Mouse (Mus musculus) stomach, embryonic 16.5 days (tissue): ENCODE results near the gene Lrrc20. TPM values are rescaled to one million over a fixed set of nuclear protein-coding genes. Genes with fewer than 3 reads are reported as not detected.

Source experiments
- ATAC-seq: fragments of 200-750 bp; cut with Nextera tagmentation; 2 replicates; pipeline ENCODE4 v1.8.0; 2017; ENCODE audit warnings: moderate number of reproducible peaks, moderate TSS enrichment; ENCODE audit not compliant: insufficient read depth, low FRiP score
- H3K27ac ChIP-seq: fragments of 300-500 bp; sonication (generic); 2 replicates; pipeline ENCODE4 v1.5.1; 2014; ENCODE audit warnings: low read length
- H3K27me3 ChIP-seq: fragments of 300-500 bp; sonication (generic); 2 replicates; pipeline ENCODE4 v1.6.1; 2014; ENCODE audit warnings: low read length, control low read depth, mixed read lengths; ENCODE audit not compliant: control insufficient read depth, insufficient read depth
- H3K36me3 ChIP-seq: fragments of 300-500 bp; sonication (generic); 2 replicates; pipeline ENCODE4 v1.6.1; 2014; ENCODE audit warnings: low read length; ENCODE audit not compliant: control insufficient read depth, insufficient read depth
- H3K4me1 ChIP-seq: fragments of 300-500 bp; sonication (generic); 2 replicates; pipeline ENCODE4 v1.6.1; 2014; ENCODE audit warnings: low read length, control low read depth, mixed read lengths; ENCODE audit not compliant: control insufficient read depth, insufficient read depth
- H3K4me2 ChIP-seq: fragments of 300-500 bp; sonication (generic); 2 replicates; pipeline ENCODE4 v1.6.1; 2014; ENCODE audit warnings: low read depth, low read length, mixed read lengths
- H3K4me3 ChIP-seq: fragments of 300-500 bp; sonication (generic); replicated peaks from 2 replicates; pipeline ENCODE4 v1.5.1; 2014; ENCODE audit warnings: mild to moderate bottlenecking, low read length
- H3K9ac ChIP-seq: fragments of 300-500 bp; sonication (generic); 2 replicates; pipeline ENCODE4 v1.6.1; 2014; ENCODE audit warnings: low read length
- H3K9me3 ChIP-seq: fragments of 300-500 bp; sonication (generic); replicated peaks from 2 replicates; pipeline ENCODE4 v1.6.1; 2016; ENCODE audit warnings: low read length, control low read depth; ENCODE audit not compliant: control insufficient read depth
- WGBS: fragments of 180-500 bp; shearing (Covaris S2); extraction: QIAGEN DNeasy Blood & Tissue Kit; methylation state at CpG from one replicate; pipeline ENCODE4 v1.1.7; 2014; 5-methylcytosine and 5-hydroxymethylcytosine counted together
- polyA plus RNA-seq: library from polyadenylated mRNA; unstranded; fragments of >200 nt; fragmentation: Nextera tagmentation; extraction: Ambion mirVana; gene quantifications from 2 replicates; pipeline ENCODE4 v1.2.1, GENCODE M21; 2015

Lrrc20 gene
- polyA plus RNA-seq, 1 experiment from 2014 or later, result 5.6 TPM

DNA sequence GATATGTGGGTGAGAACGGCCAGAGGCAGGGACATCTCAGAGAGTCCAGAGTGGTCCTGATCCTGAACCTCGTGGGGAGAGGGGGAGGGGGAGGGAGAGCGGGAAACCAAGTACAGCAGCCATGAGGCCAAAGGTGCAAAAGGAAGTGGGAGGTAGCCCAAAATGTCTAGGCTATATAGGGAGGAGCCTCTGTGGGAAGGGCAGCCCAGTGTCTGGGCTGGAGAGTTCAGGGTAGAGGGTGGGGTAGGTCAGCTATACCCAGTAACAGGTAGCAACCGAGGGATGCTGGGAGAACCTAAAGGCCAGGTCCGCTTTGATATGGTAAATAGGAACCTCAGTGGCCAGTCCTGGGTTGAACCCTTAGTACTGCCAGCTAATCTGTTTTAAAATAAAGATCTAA lies 149.2 kb downstream of the Lrrc20 start:
- Histone ChIP-seq H3K36me3 (no peaks in the 10 kb centered on the region), H3K9ac (no peak overlapping the region), H3K27me3 (peaks cover 21% of the 10 kb centered on the region), H3K4me1 (peaks cover 10% of the 10 kb centered on the region; the same call in 1 of the 2 replicates), H3K9me3 (no peaks in the 10 kb centered on the region), H3K27ac (no peak overlapping the region), H3K4me3 (no peak overlapping the region), H3K4me2 (no peak overlapping the region)
- 26% methylated on average over 5 of the region's 5 CpGs for WGBS
- no peak for ATAC-seq

DNA sequence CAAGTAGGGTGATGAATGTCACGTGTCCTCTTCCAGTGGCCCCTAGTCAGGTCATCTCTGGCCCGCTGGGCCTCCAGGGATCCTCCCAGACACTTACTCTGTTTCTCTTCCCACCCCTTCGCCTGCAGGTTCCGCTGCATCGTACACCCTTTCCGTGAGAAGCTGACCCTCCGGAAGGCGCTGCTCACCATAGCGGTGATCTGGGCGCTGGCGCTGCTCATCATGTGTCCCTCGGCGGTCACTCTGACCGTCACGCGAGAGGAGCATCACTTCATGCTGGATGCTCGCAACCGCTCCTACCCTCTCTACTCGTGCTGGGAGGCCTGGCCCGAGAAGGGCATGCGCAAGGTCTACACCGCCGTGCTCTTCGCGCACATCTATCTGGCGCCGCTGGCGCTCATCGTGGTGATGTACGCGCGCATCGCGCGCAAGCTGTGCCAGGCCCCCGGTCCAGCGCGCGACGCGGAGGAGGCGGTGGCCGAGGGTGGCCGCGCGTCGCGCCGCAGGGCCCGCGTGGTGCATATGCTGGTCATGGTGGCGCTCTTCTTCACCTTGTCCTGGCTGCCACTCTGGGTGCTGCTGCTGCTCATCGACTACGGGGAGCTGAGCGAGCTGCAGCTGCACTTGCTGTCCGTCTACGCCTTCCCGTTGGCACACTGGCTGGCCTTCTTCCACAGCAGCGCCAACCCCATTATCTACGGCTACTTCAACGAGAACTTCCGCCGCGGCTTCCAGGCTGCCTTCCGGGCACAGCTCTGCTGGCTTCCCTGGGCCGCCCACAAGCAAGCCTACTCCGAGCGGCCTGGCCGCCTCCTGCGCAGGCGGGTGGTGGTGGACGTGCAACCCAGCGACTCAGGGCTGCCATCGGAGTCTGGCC lies 150.0 kb downstream of the Lrrc20 start:
- Histone ChIP-seq H3K9me3 (no peaks in the 10 kb centered on the region), H3K9ac (peak overlapping the region; percentile 55), H3K4me1 (peaks cover 10% of the 10 kb centered on the region; the same call in 1 of the 2 replicates), H3K4me3 (peak overlapping the region; percentile 43), H3K27me3 (peaks cover 21% of the 10 kb centered on the region), H3K27ac (no peak overlapping the region), H3K36me3 (no peaks in the 10 kb centered on the region), H3K4me2 (peak overlapping the region; percentile 72)
- no peak for ATAC-seq
- WGBS, result 4% methylated on average over 74 of the region's 74 CpGs

DNA sequence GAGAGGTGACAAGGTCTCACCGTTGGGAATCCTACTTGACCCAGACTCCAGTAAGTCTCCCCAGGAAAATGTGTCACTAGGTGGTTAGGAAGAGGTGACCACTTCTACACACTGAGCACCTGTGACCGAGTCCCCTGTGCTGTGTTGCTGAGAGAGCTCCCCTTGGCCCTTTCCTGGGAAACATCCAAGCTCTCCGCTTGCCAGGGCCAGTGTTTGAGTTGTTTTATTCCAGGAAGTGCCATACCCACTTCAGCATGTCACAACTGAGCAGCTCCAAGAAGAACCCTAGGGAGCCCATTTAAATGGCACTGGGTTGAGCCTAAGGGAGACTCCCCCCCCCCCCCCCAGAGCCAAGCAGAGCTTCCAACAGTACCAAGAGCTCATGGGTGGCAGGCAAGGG lies 150.9 kb downstream of the Lrrc20 start:
- Histone ChIP-seq H3K4me1 (peaks cover 10% of the 10 kb centered on the region; the same call in 1 of the 2 replicates), H3K36me3 (no peaks in the 10 kb centered on the region), H3K9me3 (no peaks in the 10 kb centered on the region), H3K9ac (no peak overlapping the region), H3K27ac (no peak overlapping the region), H3K4me2 (no peak overlapping the region), H3K27me3 (peaks cover 21% of the 10 kb centered on the region), H3K4me3 (no peak overlapping the region)
- ATAC-seq, result no peak
- 78% methylated on average over 3 of the region's 3 CpGs for WGBS

- Histone ChIP-seq H3K27ac (no peak overlapping the region), H3K36me3 (no peaks in the 10 kb centered on the region), H3K9ac (no peak overlapping the region), H3K4me3 (no peak overlapping the region), H3K27me3 (peaks cover 21% of the 10 kb centered on the region), H3K4me2 (no peak overlapping the region), H3K4me1 (peaks cover 10% of the 10 kb centered on the region; the same call in 1 of the 2 replicates), H3K9me3 (no peaks in the 10 kb centered on the region)
- 57% methylated on average over 15 of the region's 15 CpGs for WGBS
- ATAC-seq, result no peak
Observed at GRCm38 (mm10) chr10:61627195-61627937, 151.8 kb downstream of the Lrrc20 start.

DNA sequence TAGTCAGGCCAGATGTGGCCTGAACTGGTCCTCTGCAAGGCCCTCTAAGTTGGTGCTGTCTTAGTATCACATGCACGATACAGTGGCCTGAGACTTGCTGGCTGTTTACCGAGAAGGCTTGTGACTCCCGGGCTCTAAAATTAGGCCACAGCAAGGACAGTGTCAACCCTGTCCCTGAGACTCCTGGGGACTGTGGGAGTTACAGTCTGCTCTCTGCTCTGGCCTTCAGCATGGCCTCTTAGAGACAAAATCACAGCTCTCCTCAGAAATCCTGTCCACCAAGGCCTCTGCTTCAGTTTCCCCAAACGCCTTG lies 152.3 kb downstream of the Lrrc20 start:
- H3K36me3 ChIP-seq, result no peaks in the 10 kb centered on the region
- peaks cover 10% of the 10 kb centered on the region; the same call in 1 of the 2 replicates for H3K4me1 ChIP-seq
- H3K27ac ChIP-seq, result no peak overlapping the region
- 74% methylated on average over 4 of the region's 4 CpGs for WGBS
- no peak overlapping the region for H3K4me3 ChIP-seq
- no peak overlapping the region for H3K4me2 ChIP-seq
- no peak overlapping the region for H3K9ac ChIP-seq
- ATAC-seq, result no peak
- H3K9me3 ChIP-seq, result no peaks in the 10 kb centered on the region
- peaks cover 21% of the 10 kb centered on the region for H3K27me3 ChIP-seq

Other genes starting within 250 kb of the Lrrc20 start
- 1.6 and 1.8 TPM in 2 replicates for gene Adamts14, start 202.4 kb upstream of the Lrrc20 start, polyA plus RNA-seq
- not detected in 2 replicates for gene Prf1, start 178.0 kb upstream of the Lrrc20 start, polyA plus RNA-seq
- 17.0 and 18.1 TPM in 2 replicates for gene Pald1, start 92.3 kb upstream of the Lrrc20 start, polyA plus RNA-seq
- 0.21 and 0.31 TPM in 2 replicates for gene Nodal, start 57.8 kb upstream of the Lrrc20 start, polyA plus RNA-seq
- gene Eif4ebp2, start 23.1 kb upstream of the Lrrc20 start, polyA plus RNA-seq, result 40.7 and 46.6 TPM in 2 replicates
- 0.06 and 0.09 TPM in 2 replicates for gene Npffr1, start 119.7 kb downstream of the Lrrc20 start, polyA plus RNA-seq
- gene Ppa1, start 172.8 kb downstream of the Lrrc20 start, polyA plus RNA-seq, result 156 and 158 TPM in 2 replicates
- gene Sar1a, start 204.5 kb downstream of the Lrrc20 start, polyA plus RNA-seq, result 232 and 247 TPM in 2 replicates
- 11.7 and 14.5 TPM in 2 replicates for gene Tysnd1, start 219.7 kb downstream of the Lrrc20 start, polyA plus RNA-seq
- 16.0 and 16.2 TPM in 2 replicates for gene Aifm2, start 239.5 kb downstream of the Lrrc20 start, polyA plus RNA-seq